Mouse (Mus musculus): ENCODE measurements around the gene Sbds.
"Not testable (repeated sequence)": the region's sequence is repeated elsewhere in the genome, so short reads cannot be mapped to it uniquely, and the experiment has no call there.

The Sbds gene

GRCm38 (mm10) chr5:130256678-130257271 is 1.4 kb upstream of the Sbds start:
- peak; percentile 94 for DNase-seq (ENCODE audit: low read depth)

GRCm38 (mm10) chr5:130255799-130256525 is 632 bp upstream of the Sbds start:
- not testable (repeated sequence) for DNase-seq (ENCODE audit: low read depth)

- no peak for DNase-seq (ENCODE audit: low read depth)
Measured at GRCm38 (mm10) chr5:130254164-130255016, 940 bp downstream of the Sbds start.

- no peak for DNase-seq (ENCODE audit: low read depth)
Measured at GRCm38 (mm10) chr5:130247823-130248222, 7.5 kb downstream of the Sbds start.

- DNase-seq (ENCODE audit: low read depth) = no peak
Measured at GRCm38 (mm10) chr5:130241426-130241825, 13.9 kb downstream of the Sbds start.

GRCm38 (mm10) chr5:130239856-130240255 is 15.5 kb downstream of the Sbds start:
- DNase-seq (ENCODE audit: low read depth) = no peak

- no peak for DNase-seq (ENCODE audit: low read depth)
Measured at GRCm38 (mm10) chr5:130239236-130239635, 16.1 kb downstream of the Sbds start.

GRCm38 (mm10) chr5:130236302-130236701 is 19.0 kb downstream of the Sbds start:
- DNase-seq (ENCODE audit: low read depth) = no peak

GRCm38 (mm10) chr5:130228120-130228519 is 27.2 kb downstream of the Sbds start:
- DNase-seq (ENCODE audit: low read depth) = no peak

- no peak for DNase-seq (ENCODE audit: low read depth)
Measured at GRCm38 (mm10) chr5:130226790-130227189, 28.5 kb downstream of the Sbds start.

- peak; percentile 84 for DNase-seq (ENCODE audit: low read depth)
Measured at GRCm38 (mm10) chr5:130222146-130223004, 33.0 kb downstream of the Sbds start.

GRCm38 (mm10) chr5:130221760-130222145 is 33.6 kb downstream of the Sbds start:
- no peak for DNase-seq (ENCODE audit: low read depth)

- DNase-seq (ENCODE audit: low read depth) = no peak
Measured at GRCm38 (mm10) chr5:130221316-130221715, 34.0 kb downstream of the Sbds start.

- no peak for DNase-seq (ENCODE audit: low read depth)
Measured at GRCm38 (mm10) chr5:130218336-130218735, 37.0 kb downstream of the Sbds start.

- DNase-seq (ENCODE audit: low read depth) = no peak
Measured at GRCm38 (mm10) chr5:130217406-130217805, 37.9 kb downstream of the Sbds start.

GRCm38 (mm10) chr5:130216781-130217180 is 38.5 kb downstream of the Sbds start, which contains the start of gene Tmem248:
TSS of gene Tmem248 (plus strand) at chr5:130217081.
- DNase-seq (ENCODE audit: low read depth) = no peak

GRCm38 (mm10) chr5:130212956-130213355 is 42.4 kb downstream of the Sbds start:
- DNase-seq (ENCODE audit: low read depth) = no peak

GRCm38 (mm10) chr5:130207299-130207698 is 48.0 kb downstream of the Sbds start:
- no peak for DNase-seq (ENCODE audit: low read depth)

- no peak for DNase-seq (ENCODE audit: low read depth)
Measured at GRCm38 (mm10) chr5:130205441-130206023, 49.8 kb downstream of the Sbds start.

GRCm38 (mm10) chr5:130204560-130204959 is 50.8 kb downstream of the Sbds start:
- no peak for DNase-seq (ENCODE audit: low read depth)

GRCm38 (mm10) chr5:130203948-130204347 is 51.4 kb downstream of the Sbds start:
- no peak for DNase-seq (ENCODE audit: low read depth)

All from c-Kit-positive CD71-negative TER-119-negative erythroid progenitor cells, embryonic 14.5 days (primary cell).